Mouse (Mus musculus) embryonic fibroblast, embryonic 13.5 days (primary cell): ENCODE measurements around the gene Map3k5.

Experiments
- CTCF ChIP-seq: IDR thresholded peaks from 2 replicates; pipeline ENCODE4 v1.5.1; 2011; ENCODE audit warnings: mild to moderate bottlenecking, control low read depth, low read length, moderate library complexity, borderline replicate concordance; ENCODE audit not compliant: insufficient read depth
- POLR2A ChIP-seq: IDR thresholded peaks from 2 replicates; pipeline ENCODE4 v1.6.1; 2011; ENCODE audit warnings: low read depth, mild to moderate bottlenecking, control low read depth, low read length, moderate library complexity

DNA sequence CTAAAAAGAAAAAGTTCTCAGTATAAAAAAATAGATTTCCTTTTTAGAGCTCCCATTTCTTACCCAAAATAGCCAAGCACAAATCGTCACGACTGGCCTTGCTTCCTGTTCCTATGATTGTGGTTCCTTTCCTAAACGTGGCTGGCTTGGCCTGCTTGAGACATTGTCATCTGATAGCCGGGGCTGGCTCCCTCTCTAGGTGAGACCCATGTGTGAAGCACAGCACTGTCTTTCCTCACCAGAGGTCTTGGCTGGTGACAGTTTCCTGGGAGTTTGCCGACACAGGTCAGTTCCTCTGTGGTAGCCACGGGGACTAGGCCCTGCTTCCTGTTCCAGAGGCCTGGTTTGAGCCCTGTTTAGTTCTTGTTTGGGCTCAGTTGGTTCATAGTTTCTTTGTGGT lies 6.8 kb downstream of the Map3k5 start:
- TF ChIP-seq CTCF (no peak), POLR2A (no peak)
